Comparison of ENCODE assay signal across 11 mouse cellular contexts in genomic region chr10:110991307-110992046, GRCm38 (mm10). TPM values are rescaled to one million over a fixed set of nuclear protein-coding genes. Genes with fewer than 3 reads are reported as not detected.
DNase-seq lines count a peak whose midpoint lies in the region; ATAC-seq and TF ChIP-seq lines count a peak whose summit lies in the region.
"Had no signal": no experiment of that assay in that cellular context is flagged by ENCODE, and none has a peak within 500 bp of the region (broad histone marks: within the 10 kb centered on the region; RNA-seq: fewer than 3 reads in every experiment).

No protein-coding gene starts in this region.

- H3K4me2 ChIP-seq in kidney, embryonic 16.5 days (replicated peaks; ENCODE audit: low read depth, low read length), result no peak overlapping the region
- peak overlapping the region; percentile 48 for H3K4me2 ChIP-seq in liver, embryonic 13.5 days
- no peak overlapping the region for H3K4me2 ChIP-seq in midbrain, embryonic 16.5 days (ENCODE audit: low read length)
- H3K4me2 ChIP-seq: lung, embryonic 15.5 days had no signal

- peaks cover 12% of the 10 kb centered on the region for H3K4me1 ChIP-seq in heart, adult 2 months (ENCODE audit: control insufficient read depth, insufficient read depth, low read length)
- H3K4me1 ChIP-seq in kidney, embryonic 16.5 days (ENCODE audit: insufficient read depth, low read length), result peaks cover 35% of the 10 kb centered on the region
- H3K4me1 ChIP-seq in liver, embryonic 13.5 days (replicated peaks), result peaks cover 34% of the 10 kb centered on the region
- peaks cover 15% of the 10 kb centered on the region for H3K4me1 ChIP-seq in midbrain, embryonic 16.5 days (ENCODE audit: control insufficient read depth, insufficient read depth, low read length)

- H3K9ac ChIP-seq in heart, adult 2 months (ENCODE audit: low read depth, low read length), result no peak overlapping the region
- H3K9ac ChIP-seq in kidney, embryonic 16.5 days (replicated peaks; ENCODE audit: low read length), result no peak overlapping the region
- peak overlapping the region; percentile 36; the same call in 1 of the 2 replicates for H3K9ac ChIP-seq in liver, embryonic 13.5 days
- no peak overlapping the region for H3K9ac ChIP-seq in midbrain, embryonic 16.5 days (ENCODE audit: low read depth, low read length)
- H3K9ac ChIP-seq: lung, embryonic 15.5 days had no signal

- no peak for TF ChIP-seq CTCF in heart, adult 2 months (IDR thresholded peaks at IDR 0.05)

- H3K27me3 ChIP-seq in heart, adult 2 months (ENCODE audit: control insufficient read depth, insufficient read depth, low read length), result no peaks in the 10 kb centered on the region
- no peaks in the 10 kb centered on the region for H3K27me3 ChIP-seq in kidney, embryonic 16.5 days (ENCODE audit: insufficient read depth, low read length)
- no peaks in the 10 kb centered on the region for H3K27me3 ChIP-seq in liver, embryonic 13.5 days
- no peaks in the 10 kb centered on the region for H3K27me3 ChIP-seq in midbrain, embryonic 16.5 days (ENCODE audit: control insufficient read depth, insufficient read depth, low read depth, low read length)
- H3K27me3 ChIP-seq: lung, embryonic 15.5 days had no signal

- peak overlapping the region; percentile 60 for H3K27ac ChIP-seq in heart, adult 2 months
- H3K27ac ChIP-seq in kidney, embryonic 16.5 days (ENCODE audit: low read length), result no peak overlapping the region
- H3K27ac ChIP-seq in liver, embryonic 13.5 days, result peak overlapping the region; percentile 67
- no peak overlapping the region for H3K27ac ChIP-seq in midbrain, embryonic 16.5 days (ENCODE audit: low read length)
- H3K27ac ChIP-seq: kidney, postnatal 0 days; lung, embryonic 15.5 days had no signal

- DNase-seq in heart, adult 2 months, result no peak
- no peak for DNase-seq in heart, postnatal 4 days
- DNase-seq in kidney, adult 9 months, result no peak
- DNase-seq in liver, embryonic 13.5 days, result no peak
- DNase-seq in c-Kit-positive CD71-positive TER-119-positive erythroid progenitor cells, embryonic 14.5 days (ENCODE audit: low spot score), result no peak
- no peak for DNase-seq in lung, postnatal 25 days (ENCODE audit: low spot score)

- no peak for TF ChIP-seq EP300 in heart, adult 2 months (IDR thresholded peaks at IDR 0.05; ENCODE audit: insufficient read depth, low read depth, low read length)

- H3K9me3 ChIP-seq in kidney, embryonic 16.5 days (ENCODE audit: low read length), result no peaks in the 10 kb centered on the region
- H3K9me3 ChIP-seq in liver, embryonic 13.5 days (replicated peaks), result no peaks in the 10 kb centered on the region
- H3K9me3 ChIP-seq in midbrain, embryonic 16.5 days (replicated peaks; ENCODE audit: control insufficient read depth, low read length, poor library complexity, severe bottlenecking), result no peaks in the 10 kb centered on the region
- H3K9me3 ChIP-seq: lung, embryonic 15.5 days had no signal

- ATAC-seq in kidney, embryonic 16.5 days (ENCODE audit: low FRiP score, low TSS enrichment), result 0 out of 2 replicates have a peak, but pooled peaks have one; percentile 10
- ATAC-seq in liver, embryonic 13.5 days (ENCODE audit: low read depth), result peak; percentile 30
- 0 out of 2 replicates have a peak, but pooled peaks have one; percentile 40 for ATAC-seq in midbrain, embryonic 16.5 days
- ATAC-seq: CD4-positive, CD25-positive, alpha-beta regulatory T cell, adult 4 months had no signal

- intact Hi-C loops in heart, adult 2 months (cut with DNase I), result loop anchor here (1.0 to 2.0 kb wide), 2 partner anchors 19 to 175 kb away; partner anchors contain the start of gene Zdhhc17

- H3K4me3 ChIP-seq in heart, adult 2 months, result no peak overlapping the region
- H3K4me3 ChIP-seq in kidney, embryonic 16.5 days (ENCODE audit: low read length), result no peak overlapping the region
- no peak overlapping the region for H3K4me3 ChIP-seq in liver, embryonic 13.5 days (replicated peaks)
- no peak overlapping the region for H3K4me3 ChIP-seq in midbrain, embryonic 16.5 days (ENCODE audit: low read depth, low read length)
- H3K4me3 ChIP-seq: lung, embryonic 15.5 days had no signal

- H3K36me3 ChIP-seq in heart, adult 2 months (ENCODE audit: control insufficient read depth, insufficient read depth, low read length), result peaks cover 5% of the 10 kb centered on the region
- no peaks in the 10 kb centered on the region for H3K36me3 ChIP-seq in kidney, embryonic 16.5 days (ENCODE audit: insufficient read depth, low read length)
- H3K36me3 ChIP-seq in liver, embryonic 13.5 days, result no peaks in the 10 kb centered on the region
- H3K36me3 ChIP-seq in midbrain, embryonic 16.5 days (ENCODE audit: control insufficient read depth, insufficient read depth, low read length), result no peaks in the 10 kb centered on the region
- H3K36me3 ChIP-seq: lung, embryonic 15.5 days had no signal

- WGBS in heart, adult 2 months, result 58% methylated on average over 6 of the region's 6 CpGs
- WGBS in kidney, embryonic 16.5 days, result 67% methylated on average over 6 of the region's 6 CpGs
- WGBS in liver, embryonic 13.5 days (ENCODE audit: insufficient replicate concordance), result 41% methylated on average over 6 of the region's 6 CpGs
- WGBS in midbrain, embryonic 16.5 days, result 64% methylated on average over 6 of the region's 6 CpGs

- peaks cover 9% of the 10 kb centered on the region for H3K79me2 ChIP-seq in heart, adult 2 months (replicated peaks; ENCODE audit: control insufficient read depth, insufficient read depth, low read length)

- TF ChIP-seq POLR2A in heart, adult 2 months (IDR thresholded peaks at IDR 0.05; ENCODE audit: insufficient read depth, low read depth, low read length), result no peak

RNA-seq across cellular contexts. Expression of gene Zdhhc17, which starts 18.5 kb away (rescaled TPM):
- 10 to 100 TPM; 20.5 to 27.6 TPM for total RNA-seq in heart, adult 2 months (2021)
- polyA plus RNA-seq in heart, adult 2 months (2012; rRNA removed), result 19.0 and 32.2 TPM in 2 replicates
- total RNA-seq in heart, postnatal 4 days (2021), result 10 to 100 TPM; 24.9 to 25.8 TPM
- 28.1 and 30.0 TPM in 2 replicates for polyA plus RNA-seq in kidney, embryonic 16.5 days (2015; fragmentation: Nextera tagmentation; extraction: Ambion mirVana)
- 4.3 and 6.3 TPM in 2 replicates for polyA plus RNA-seq in liver, embryonic 13.5 days (2015; fragmentation: Nextera tagmentation; extraction: Ambion mirVana)
- 60.6 and 63.9 TPM in 2 replicates for polyA plus RNA-seq in midbrain, embryonic 16.5 days (2015; fragmentation: Nextera tagmentation; extraction: Ambion mirVana)

Comparison
In these comparisons a context has a peak if more than half of its experiments do, and no peak if none do; other contexts are left out.
1. H3K27ac ChIP-seq: peak in heart, adult 2 months (single experiment) and liver, embryonic 13.5 days (single experiment); none in kidney, embryonic 16.5 days (single experiment) and midbrain, embryonic 16.5 days (single experiment).
2. Peak in every context shown above with its lines, with median percentiles within 50 percentile points of each other: ATAC-seq.